Mouse (Mus musculus) stomach, postnatal 0 days (tissue): ENCODE measurements around the gene Hist1h2bq.

ENCODE experiments used
- CTCF ChIP-seq: IDR thresholded peaks from 2 replicates; pipeline ENCODE4 v1.5.1; 2016; ENCODE audit warnings: antibody characterized with exemption, low read depth, mild to moderate bottlenecking, moderate library complexity
- EP300 ChIP-seq: optimal IDR thresholded peaks from 2 replicates; pipeline ENCODE3; 2016; ENCODE audit warnings: antibody characterized with exemption

- TF ChIP-seq CTCF (no peak), EP300 (no peak)
Measured at GRCm38 (mm10) chr13:21783255-21783617, 26.8 kb downstream of the Hist1h2bq start, which contains the start of gene Hist1h3i.
